Mouse (Mus musculus): ENCODE measurements around the gene Map1a.

Gene Map1a

GRCm38 (mm10) chr2:121288901-121289729 lies at the start of gene Map1a:
TSS of gene Map1a (plus strand) at chr2:121289600.
- peak; percentile 96 for DNase-seq (ENCODE audit: low read depth, low spot score)

- DNase-seq (ENCODE audit: low read depth, low spot score) = no peak
Measured at GRCm38 (mm10) chr2:121244099-121244498, 45.3 kb upstream of the Map1a start.

- DNase-seq (ENCODE audit: low read depth, low spot score) = no peak
Measured at GRCm38 (mm10) chr2:121249758-121250157, 39.6 kb upstream of the Map1a start.

- DNase-seq (ENCODE audit: low read depth, low spot score) = no peak
Measured at GRCm38 (mm10) chr2:121268446-121268845, 21.0 kb upstream of the Map1a start.

- DNase-seq (ENCODE audit: low read depth, low spot score) = no peak
Measured at GRCm38 (mm10) chr2:121270521-121271235, 18.7 kb upstream of the Map1a start.

GRCm38 (mm10) chr2:121271236-121271927 lies 18.0 kb upstream of the Map1a start, which contains the start of gene Trp53bp1:
TSS of gene Trp53bp1 (minus strand) at chr2:121271407.
- DNase-seq (ENCODE audit: low read depth, low spot score) = peak; percentile 94

GRCm38 (mm10) chr2:121271928-121272516 lies 17.4 kb upstream of the Map1a start:
- peak; percentile 79 for DNase-seq (ENCODE audit: low read depth, low spot score)

- no peak for DNase-seq (ENCODE audit: low read depth, low spot score)
Measured at GRCm38 (mm10) chr2:121287850-121288249, 1.6 kb upstream of the Map1a start.

- no peak for DNase-seq (ENCODE audit: low read depth, low spot score)
Measured at GRCm38 (mm10) chr2:121289730-121290540, 535 bp downstream of the Map1a start.

GRCm38 (mm10) chr2:121292316-121293013 lies 3.1 kb downstream of the Map1a start:
- no peak for DNase-seq (ENCODE audit: low read depth, low spot score)

- no peak for DNase-seq (ENCODE audit: low read depth, low spot score)
Measured at GRCm38 (mm10) chr2:121294182-121294581, 4.8 kb downstream of the Map1a start.

- DNase-seq (ENCODE audit: low read depth, low spot score) = peak; percentile 90
Measured at GRCm38 (mm10) chr2:121294753-121295607, 5.6 kb downstream of the Map1a start.

GRCm38 (mm10) chr2:121295608-121296571 lies 6.5 kb downstream of the Map1a start:
- peak; percentile 94 for DNase-seq (ENCODE audit: low read depth, low spot score)

- no peak for DNase-seq (ENCODE audit: low read depth, low spot score)
Measured at GRCm38 (mm10) chr2:121296754-121297231, 7.4 kb downstream of the Map1a start.

- no peak for DNase-seq (ENCODE audit: low read depth, low spot score)
Measured at GRCm38 (mm10) chr2:121297701-121298100, 8.3 kb downstream of the Map1a start.

- DNase-seq (ENCODE audit: low read depth, low spot score) = no peak
Measured at GRCm38 (mm10) chr2:121298131-121298530, 8.7 kb downstream of the Map1a start.

- DNase-seq (ENCODE audit: low read depth, low spot score) = no peak
Measured at GRCm38 (mm10) chr2:121299471-121299870, 10.1 kb downstream of the Map1a start.

GRCm38 (mm10) chr2:121300036-121300435 lies 10.6 kb downstream of the Map1a start:
- no peak for DNase-seq (ENCODE audit: low read depth, low spot score)

All from telencephalon, adult 2 months (tissue).